Mouse (Mus musculus) erythroblast, embryonic 14.5 days (primary cell): ENCODE data around the gene Hoxc5. TPM values are rescaled to one million over a fixed set of nuclear protein-coding genes. Genes with fewer than 3 reads are reported as not detected.

Experiments
- H3K27me3 ChIP-seq: 2 replicates; pipeline ENCODE4 v1.6.1; 2012; ENCODE audit warnings: inconsistent platforms; ENCODE audit not compliant: control insufficient read depth
- H3K36me3 ChIP-seq: 2 replicates; pipeline ENCODE4 v1.6.1; 2012; ENCODE audit warnings: mild to moderate bottlenecking, inconsistent platforms; ENCODE audit not compliant: control insufficient read depth
- H3K4me1 ChIP-seq: 2 replicates; pipeline ENCODE4 v1.6.1; 2012; ENCODE audit warnings: inconsistent platforms; ENCODE audit not compliant: control insufficient read depth
- H3K4me3 ChIP-seq: replicated peaks from 2 replicates; pipeline ENCODE3; 2012; ENCODE audit warnings: moderate library complexity, mild to moderate bottlenecking, inconsistent platforms
- H3K9me3 ChIP-seq: 2 replicates; pipeline ENCODE4 v1.6.1; 2012; ENCODE audit warnings: low read length, inconsistent platforms, mixed read lengths; ENCODE audit not compliant: control insufficient read depth
- GATA1 ChIP-seq: IDR thresholded peaks from 2 replicates; pipeline ENCODE4 v1.6.1; 2012; ENCODE audit warnings: low read length, inconsistent platforms, mixed read lengths
- TAL1 ChIP-seq: IDR thresholded peaks from 3 replicates; pipeline ENCODE4 v1.6.1; 2012; ENCODE audit warnings: low read length, inconsistent platforms, mixed read lengths
- polyA plus RNA-seq: library from polyadenylated mRNA; stranded (reverse); fragments of >175 nt; gene quantifications from 2 replicates; pipeline ENCODE4 v1.2.3, GENCODE M21; 2012

Hoxc5 gene
- polyA plus RNA-seq, 1 experiment = not detected

DNA sequence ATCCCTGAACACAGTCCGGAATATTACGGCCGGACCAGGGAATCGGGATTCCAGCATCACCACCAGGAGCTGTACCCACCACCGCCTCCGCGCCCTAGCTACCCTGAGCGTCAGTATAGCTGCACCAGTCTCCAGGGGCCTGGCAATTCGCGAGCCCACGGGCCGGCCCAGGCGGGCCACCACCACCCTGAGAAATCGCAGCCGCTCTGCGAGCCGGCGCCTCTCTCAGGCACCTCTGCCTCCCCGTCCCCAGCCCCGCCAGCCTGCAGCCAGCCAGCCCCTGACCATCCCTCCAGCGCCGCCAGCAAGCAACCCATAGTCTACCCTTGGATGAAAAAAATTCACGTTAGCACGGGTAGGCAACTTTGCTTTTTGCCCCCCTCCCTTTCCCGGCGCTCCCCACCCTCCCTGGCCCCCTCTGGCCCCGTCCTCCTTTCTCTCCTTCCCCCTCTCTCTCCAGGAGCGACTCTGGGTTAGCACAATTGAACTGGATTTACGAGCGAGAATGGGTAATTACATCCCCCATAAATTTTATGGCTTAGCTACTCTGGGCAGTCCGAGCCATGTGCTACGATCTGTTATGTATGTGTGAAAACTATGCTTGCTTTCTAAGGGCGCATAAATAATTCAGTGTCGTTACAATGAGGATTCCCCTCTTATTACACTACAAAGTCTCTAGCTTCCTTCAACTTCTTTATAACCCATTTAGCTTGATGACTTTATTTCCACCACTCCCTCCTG, 67.7 kb downstream of the Hoxc5 start:
- H3K4me3 ChIP-seq = no peak overlapping the region
- TF ChIP-seq GATA1 = no peak
- TF ChIP-seq TAL1 = no peak

DNA sequence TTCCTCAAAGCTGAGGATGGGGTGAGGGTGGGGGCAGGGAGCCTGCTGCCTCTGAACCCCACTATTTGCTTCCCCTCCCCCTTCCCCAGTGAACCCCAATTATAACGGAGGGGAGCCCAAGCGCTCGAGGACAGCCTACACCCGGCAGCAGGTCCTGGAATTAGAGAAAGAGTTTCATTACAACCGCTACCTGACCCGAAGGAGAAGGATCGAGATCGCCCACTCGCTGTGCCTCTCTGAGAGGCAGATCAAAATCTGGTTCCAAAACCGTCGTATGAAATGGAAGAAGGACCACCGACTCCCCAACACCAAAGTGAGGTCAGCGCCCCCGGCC, 68.3 kb downstream of the Hoxc5 start:
- Histone ChIP-seq H3K36me3 (no peaks in the 10 kb centered on the region), H3K9me3 (no peaks in the 10 kb centered on the region; the same call in 1 of the 2 replicates), H3K4me1 (no peaks in the 10 kb centered on the region), H3K4me3 (no peak overlapping the region), H3K27me3 (peaks cover 100% of the 10 kb centered on the region)
- TF ChIP-seq GATA1 = no peak
- no peak for TF ChIP-seq TAL1

More for the DNA sequence above, 67.7 kb downstream of the Hoxc5 start:
- Histone ChIP-seq H3K9me3 (no peaks in the 10 kb centered on the region; the same call in 1 of the 2 replicates), H3K4me1 (no peaks in the 10 kb centered on the region), H3K36me3 (no peaks in the 10 kb centered on the region), H3K27me3 (peaks cover 100% of the 10 kb centered on the region)

DNA sequence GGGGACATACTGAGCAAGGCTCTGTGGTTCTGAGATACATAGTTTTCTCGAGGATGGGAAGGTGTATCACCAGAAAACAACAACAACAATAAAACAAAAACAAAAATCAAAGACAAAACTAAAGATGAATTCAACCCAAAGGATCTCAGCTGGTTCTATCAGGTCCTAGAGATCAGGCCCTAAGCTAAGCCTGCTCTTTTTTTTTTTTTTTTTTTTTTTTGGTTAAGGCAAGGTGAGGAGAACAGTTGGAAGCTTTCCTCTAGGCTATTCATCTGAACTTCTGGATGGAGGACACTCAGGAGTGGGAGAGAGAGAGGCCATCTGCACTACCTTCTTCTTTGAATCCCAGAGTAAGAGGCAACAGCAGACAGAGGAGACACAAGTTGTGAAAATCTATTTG, 70.3 kb downstream of the Hoxc5 start:
- peaks cover 100% of the 10 kb centered on the region for H3K27me3 ChIP-seq
- H3K4me3 ChIP-seq = no peak overlapping the region
- no peak for TF ChIP-seq TAL1
- TF ChIP-seq GATA1 = no peak
- H3K9me3 ChIP-seq = no peaks in the 10 kb centered on the region; the same call in 1 of the 2 replicates
- H3K4me1 ChIP-seq = no peaks in the 10 kb centered on the region
- H3K36me3 ChIP-seq = no peaks in the 10 kb centered on the region

DNA sequence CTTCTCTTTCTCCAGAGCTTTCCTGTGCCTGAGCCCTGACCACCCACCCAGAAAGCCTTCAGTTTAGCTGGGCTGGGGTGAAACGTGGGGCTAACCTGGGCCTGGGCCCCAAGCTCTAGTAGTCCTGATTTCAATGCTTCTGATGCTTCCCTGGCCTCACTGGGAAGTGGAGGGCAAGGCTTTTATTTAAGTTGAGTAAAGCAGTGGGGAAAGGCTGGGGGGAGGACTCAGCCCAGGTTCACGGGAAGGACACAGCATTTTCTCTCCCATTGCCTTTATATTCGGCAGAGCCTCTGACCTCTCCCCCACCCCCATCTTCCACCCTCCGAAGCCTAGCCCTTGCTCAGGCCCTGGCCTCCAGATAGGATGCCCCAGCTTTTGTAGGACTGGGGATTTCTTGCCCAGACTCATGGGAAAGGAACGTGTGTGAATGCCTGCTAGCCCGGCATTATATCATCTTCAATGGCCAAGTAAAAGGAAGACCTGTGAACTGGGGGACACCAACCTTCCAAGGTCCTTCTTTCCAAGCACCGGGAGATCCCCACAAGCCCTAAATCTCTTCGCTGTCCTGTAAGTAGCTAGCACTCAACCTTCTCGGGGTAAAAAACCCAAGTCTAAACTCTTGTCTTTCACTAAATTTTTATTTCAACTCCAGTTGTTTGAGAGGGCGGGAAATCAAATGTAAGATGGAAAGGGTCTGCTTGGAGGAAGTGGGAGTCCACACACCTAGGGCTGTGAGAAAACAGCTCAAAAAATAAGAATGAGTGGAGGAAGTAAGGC, 71.6 kb downstream of the Hoxc5 start:
- Histone ChIP-seq H3K36me3 (no peaks in the 10 kb centered on the region), H3K4me1 (no peaks in the 10 kb centered on the region), H3K9me3 (no peaks in the 10 kb centered on the region; the same call in 1 of the 2 replicates), H3K27me3 (peaks cover 99% of the 10 kb centered on the region), H3K4me3 (no peak overlapping the region)
- TF ChIP-seq TAL1 (no peak), GATA1 (no peak)

DNA sequence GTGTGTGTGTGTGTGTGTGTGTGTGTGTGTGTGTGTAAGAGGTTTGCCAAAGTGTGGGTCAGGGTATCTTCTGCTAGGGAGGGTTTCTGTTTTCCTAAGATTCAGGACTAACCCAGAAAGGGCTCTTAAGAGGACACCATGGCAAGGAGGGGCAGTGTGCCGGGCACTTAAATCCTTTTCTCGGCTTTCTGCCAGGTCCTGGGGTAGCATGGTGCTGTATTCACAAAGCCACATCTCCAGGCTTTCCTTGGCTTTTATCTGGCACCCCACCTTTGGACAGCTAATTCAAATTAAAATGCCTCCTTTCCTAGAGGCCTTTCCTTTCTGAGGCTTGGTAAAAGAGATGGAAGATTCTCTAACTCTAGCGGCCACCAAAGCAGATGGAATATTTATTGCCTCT, 72.4 kb downstream of the Hoxc5 start:
- Histone ChIP-seq H3K4me3 (no peak overlapping the region), H3K36me3 (no peaks in the 10 kb centered on the region), H3K4me1 (no peaks in the 10 kb centered on the region), H3K27me3 (peaks cover 98% of the 10 kb centered on the region), H3K9me3 (no peaks in the 10 kb centered on the region)
- TF ChIP-seq TAL1 (no peak), GATA1 (no peak)

DNA sequence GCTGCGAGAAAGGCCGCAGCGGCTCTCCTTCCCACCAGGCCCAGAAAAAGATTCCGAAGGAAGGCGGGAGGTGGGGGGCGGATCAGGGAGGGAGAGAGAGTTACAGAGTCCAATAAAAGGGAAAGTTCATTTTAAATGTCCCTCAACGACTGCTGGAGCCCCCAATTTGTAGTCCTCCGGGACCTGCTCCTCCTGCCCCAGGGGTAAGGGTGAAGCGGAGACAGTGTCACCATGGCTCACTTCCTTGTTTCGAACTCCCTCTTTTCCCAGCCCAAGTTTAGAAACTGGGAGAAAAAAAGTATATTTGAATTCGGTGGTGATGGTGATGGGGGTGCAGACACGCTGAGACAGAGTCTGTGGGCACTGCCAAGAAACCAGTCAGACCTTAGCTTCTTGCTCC, 73.4 kb downstream of the Hoxc5 start:
- TF ChIP-seq TAL1 = no peak
- TF ChIP-seq GATA1 = no peak
- H3K36me3 ChIP-seq = no peaks in the 10 kb centered on the region
- no peak overlapping the region for H3K4me3 ChIP-seq
- peaks cover 94% of the 10 kb centered on the region for H3K27me3 ChIP-seq
- no peaks in the 10 kb centered on the region for H3K9me3 ChIP-seq
- H3K4me1 ChIP-seq = no peaks in the 10 kb centered on the region

DNA sequence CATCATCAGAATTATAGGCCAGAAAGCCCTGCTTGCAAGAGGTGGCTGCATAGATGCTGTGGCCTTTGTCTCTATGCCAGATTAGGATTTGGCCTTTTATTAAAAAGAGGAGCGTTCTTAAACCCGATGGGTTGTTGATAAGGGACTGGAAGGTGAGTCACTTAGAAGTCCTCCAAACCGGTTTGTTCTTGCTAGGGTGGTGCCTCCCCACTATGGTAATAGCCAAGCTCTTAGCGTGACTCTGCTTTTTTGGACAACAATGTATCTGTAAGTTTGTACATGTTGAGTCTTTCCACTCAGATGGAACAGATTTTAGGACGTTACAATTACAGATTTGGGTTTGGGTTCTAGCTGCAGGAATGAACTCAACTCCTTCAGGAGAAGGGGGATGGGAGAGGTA, 74.4 kb downstream of the Hoxc5 start:
- Histone ChIP-seq H3K36me3 (no peaks in the 10 kb centered on the region), H3K9me3 (no peaks in the 10 kb centered on the region), H3K4me3 (no peak overlapping the region), H3K27me3 (peaks cover 92% of the 10 kb centered on the region), H3K4me1 (no peaks in the 10 kb centered on the region)
- TF ChIP-seq GATA1 (no peak), TAL1 (no peak)

DNA sequence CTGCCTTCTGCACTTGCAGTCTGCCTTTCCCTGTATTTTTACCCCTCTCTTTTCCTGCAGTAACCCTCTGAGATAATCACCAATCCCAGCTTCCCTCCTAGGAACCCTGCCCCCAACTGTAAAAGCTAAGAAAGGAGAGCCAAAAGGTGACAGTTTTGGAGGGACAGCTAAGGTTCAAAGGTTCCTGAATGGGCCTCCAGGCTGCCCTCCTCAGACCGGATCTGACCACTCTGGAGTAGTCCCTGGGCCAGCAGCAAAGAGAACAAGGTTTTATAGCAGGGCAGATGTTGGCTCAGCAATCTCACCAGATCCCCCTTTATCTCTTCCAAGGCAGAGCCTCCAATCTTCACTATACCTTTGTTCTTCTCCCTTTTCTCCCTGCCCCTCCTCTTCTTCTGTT, 75.0 kb downstream of the Hoxc5 start:
- Histone ChIP-seq H3K4me1 (no peaks in the 10 kb centered on the region), H3K36me3 (no peaks in the 10 kb centered on the region), H3K9me3 (no peaks in the 10 kb centered on the region), H3K4me3 (no peak overlapping the region), H3K27me3 (peaks cover 86% of the 10 kb centered on the region)
- TF ChIP-seq GATA1 (no peak), TAL1 (no peak)

DNA sequence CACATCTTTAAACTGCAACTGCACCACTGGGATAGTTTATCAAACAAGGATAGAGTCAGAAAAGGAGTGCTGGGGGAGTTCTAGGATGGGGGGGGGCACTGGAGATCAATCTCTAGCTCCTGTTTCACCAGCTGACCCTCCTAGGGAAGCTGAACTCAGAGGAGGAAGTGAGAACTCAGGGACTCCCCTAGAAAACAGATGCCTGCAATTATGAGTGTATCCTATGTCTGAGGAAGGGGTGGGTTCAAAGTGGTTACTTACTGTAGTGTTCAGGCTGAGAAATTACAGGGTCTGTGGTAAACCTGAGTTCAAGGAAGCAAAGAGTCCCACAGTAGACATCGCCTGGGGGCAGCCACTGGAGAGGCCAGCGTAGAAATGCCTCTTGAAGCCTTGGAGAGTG, 84.4 kb downstream of the Hoxc5 start:
- TF ChIP-seq GATA1 = no peak
- no peak for TF ChIP-seq TAL1
- Histone ChIP-seq H3K9me3 (no peaks in the 10 kb centered on the region), H3K4me1 (no peaks in the 10 kb centered on the region), H3K27me3 (peaks cover 65% of the 10 kb centered on the region), H3K4me3 (no peak overlapping the region), H3K36me3 (no peaks in the 10 kb centered on the region)
